Mouse (Mus musculus): ENCODE data around the gene Tpbg.

DNA sequence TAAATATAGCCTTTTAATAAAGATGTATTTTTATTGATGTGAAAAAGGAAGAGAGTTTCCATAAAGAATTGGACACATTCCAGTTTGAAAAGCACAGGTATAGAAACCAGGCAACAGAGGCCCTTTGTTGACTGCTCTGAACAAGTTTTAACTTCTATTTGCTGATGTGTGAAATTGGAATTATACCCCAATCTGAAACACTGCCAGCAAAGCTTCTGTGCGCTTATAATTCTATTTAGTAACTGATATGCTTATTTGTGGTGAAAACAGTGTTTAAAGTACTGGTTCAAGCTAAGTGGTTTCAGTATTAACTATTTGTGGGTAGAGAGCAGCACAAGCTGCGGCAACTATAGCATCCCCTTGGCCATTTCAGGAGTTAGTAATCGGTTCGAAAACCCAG lies 39.6 kb upstream of the Tpbg start:
- TF ChIP-seq CTCF (IDR thresholded peaks at IDR 0.05; ENCODE audit: insufficient read depth, low read depth, low read length) (no peak), POLR2A (IDR thresholded peaks at IDR 0.05; ENCODE audit: insufficient read depth, low read depth, low read length) (no peak)
